Mouse (Mus musculus): ENCODE measurements around the gene Tpm4. TPM values are rescaled to one million over a fixed set of nuclear protein-coding genes. Genes with fewer than 3 reads are reported as not detected.

Gene Tpm4
- polyA plus RNA-seq, 1 experiment from 2014 or later: 424 TPM

- Histone ChIP-seq H3K4me1 (peaks cover 2% of the 10 kb centered on the region; the same call in 1 of the 2 replicates), H3K27me3 (no peaks in the 10 kb centered on the region), H3K27ac (no peak overlapping the region), H3K9ac (no peak overlapping the region), H3K4me2 (no peak overlapping the region), H3K36me3 (replicated peaks) (no peaks in the 10 kb centered on the region), H3K9me3 (no peaks in the 10 kb centered on the region), H3K4me3 (replicated peaks) (no peak overlapping the region)
- no peak for ATAC-seq (ENCODE audit: low FRiP score)
- 85% methylated on average over 2 of the region's 2 CpGs for WGBS
Measured at GRCm38 (mm10) chr8:72131251-72131650, 3.5 kb upstream of the Tpm4 start.

- no peak for ATAC-seq (ENCODE audit: low FRiP score)
- H3K4me3 ChIP-seq (replicated peaks): no peak overlapping the region
- no peak overlapping the region for H3K4me2 ChIP-seq
- no peak overlapping the region for H3K27ac ChIP-seq
- no peak overlapping the region for H3K9ac ChIP-seq
- no peaks in the 10 kb centered on the region for H3K27me3 ChIP-seq
- WGBS: 93% methylated on average over 2 of the region's 2 CpGs
- no peaks in the 10 kb centered on the region for H3K9me3 ChIP-seq
- H3K4me1 ChIP-seq: peaks cover 9% of the 10 kb centered on the region
- no peaks in the 10 kb centered on the region for H3K36me3 ChIP-seq (replicated peaks)
Measured at GRCm38 (mm10) chr8:72131901-72132300, 2.9 kb upstream of the Tpm4 start.

GRCm38 (mm10) chr8:72132417-72132816 is 2.4 kb upstream of the Tpm4 start:
- Histone ChIP-seq H3K4me2 (no peak overlapping the region), H3K36me3 (replicated peaks) (no peaks in the 10 kb centered on the region), H3K9me3 (no peaks in the 10 kb centered on the region), H3K27me3 (no peaks in the 10 kb centered on the region), H3K4me3 (replicated peaks) (no peak overlapping the region), H3K27ac (no peak overlapping the region), H3K9ac (no peak overlapping the region), H3K4me1 (peaks cover 13% of the 10 kb centered on the region)
- no peak for ATAC-seq (ENCODE audit: low FRiP score)
- WGBS: 71% methylated on average over 1 of the region's 1 CpGs

GRCm38 (mm10) chr8:72132891-72133290 is 1.9 kb upstream of the Tpm4 start:
- Histone ChIP-seq H3K9ac (no peak overlapping the region), H3K27ac (no peak overlapping the region), H3K4me1 (peaks cover 18% of the 10 kb centered on the region), H3K4me2 (no peak overlapping the region), H3K27me3 (no peaks in the 10 kb centered on the region), H3K4me3 (replicated peaks) (no peak overlapping the region), H3K9me3 (no peaks in the 10 kb centered on the region), H3K36me3 (replicated peaks) (no peaks in the 10 kb centered on the region)
- WGBS: 67% methylated on average over 1 of the region's 1 CpGs
- no peak for ATAC-seq (ENCODE audit: low FRiP score)

GRCm38 (mm10) chr8:72133507-72133906 is 1.3 kb upstream of the Tpm4 start:
- Histone ChIP-seq H3K4me2 (no peak overlapping the region), H3K36me3 (replicated peaks) (peaks cover 5% of the 10 kb centered on the region), H3K9ac (no peak overlapping the region), H3K4me3 (replicated peaks) (no peak overlapping the region), H3K4me1 (peaks cover 21% of the 10 kb centered on the region), H3K9me3 (no peaks in the 10 kb centered on the region), H3K27ac (no peak overlapping the region), H3K27me3 (no peaks in the 10 kb centered on the region)
- 67% methylated on average over 1 of the region's 1 CpGs for WGBS
- no peak for ATAC-seq (ENCODE audit: low FRiP score)

GRCm38 (mm10) chr8:72135446-72136301 is 899 bp downstream of the Tpm4 start:
- WGBS: 0% methylated on average over 54 of the region's 62 CpGs
- peak overlapping the region; percentile 96 for H3K27ac ChIP-seq
- H3K4me3 ChIP-seq (replicated peaks): peak overlapping the region; percentile 78
- no peaks in the 10 kb centered on the region for H3K9me3 ChIP-seq
- H3K36me3 ChIP-seq (replicated peaks): peaks cover 27% of the 10 kb centered on the region
- peaks cover 21% of the 10 kb centered on the region for H3K4me1 ChIP-seq
- peak overlapping the region; percentile 92 for H3K9ac ChIP-seq
- H3K27me3 ChIP-seq: no peaks in the 10 kb centered on the region
- peak; percentile 77 for ATAC-seq (ENCODE audit: low FRiP score)
- H3K4me2 ChIP-seq: peak overlapping the region; percentile 81

- H3K4me3 ChIP-seq (replicated peaks): peak overlapping the region; percentile 78
- 1% methylated on average over 18 of the region's 18 CpGs for WGBS
- peak overlapping the region; percentile 81 for H3K4me2 ChIP-seq
- no peaks in the 10 kb centered on the region for H3K27me3 ChIP-seq
- H3K9ac ChIP-seq: peak overlapping the region; percentile 92
- peaks cover 21% of the 10 kb centered on the region for H3K4me1 ChIP-seq
- peaks cover 35% of the 10 kb centered on the region for H3K36me3 ChIP-seq (replicated peaks)
- no peaks in the 10 kb centered on the region for H3K9me3 ChIP-seq
- peak overlapping the region; percentile 96 for H3K27ac ChIP-seq
- ATAC-seq (ENCODE audit: low FRiP score): peak; percentile 30; the same call in 1 of the 2 replicates
Measured at GRCm38 (mm10) chr8:72136302-72136978, 1.7 kb downstream of the Tpm4 start.

- 98% methylated on average over 2 of the region's 2 CpGs for WGBS
- Histone ChIP-seq H3K4me1 (peaks cover 21% of the 10 kb centered on the region), H3K27ac (no peak overlapping the region), H3K4me2 (peak overlapping the region; percentile 21; the same call in 1 of the 2 replicates), H3K27me3 (no peaks in the 10 kb centered on the region), H3K36me3 (replicated peaks) (peaks cover 44% of the 10 kb centered on the region), H3K9ac (no peak overlapping the region), H3K4me3 (replicated peaks) (0 out of 2 replicates have a peak overlapping the region, but pooled peaks have one; percentile 1), H3K9me3 (no peaks in the 10 kb centered on the region)
- ATAC-seq (ENCODE audit: low FRiP score): no peak
Measured at GRCm38 (mm10) chr8:72137431-72137830, 2.7 kb downstream of the Tpm4 start.

- WGBS: 95% methylated on average over 5 of the region's 5 CpGs
- no peak for ATAC-seq (ENCODE audit: low FRiP score)
- H3K36me3 ChIP-seq (replicated peaks): peaks cover 55% of the 10 kb centered on the region
Measured at GRCm38 (mm10) chr8:72138456-72138855, 3.7 kb downstream of the Tpm4 start.

GRCm38 (mm10) chr8:72143256-72143824 is 8.6 kb downstream of the Tpm4 start:
- 95% methylated on average over 13 of the region's 13 CpGs for WGBS
- Histone ChIP-seq H3K9ac (no peak overlapping the region), H3K36me3 (replicated peaks) (peaks cover 94% of the 10 kb centered on the region), H3K9me3 (no peaks in the 10 kb centered on the region), H3K4me1 (no peaks in the 10 kb centered on the region), H3K27me3 (no peaks in the 10 kb centered on the region), H3K4me3 (replicated peaks) (no peak overlapping the region), H3K27ac (no peak overlapping the region), H3K4me2 (no peak overlapping the region)
- no peak for ATAC-seq (ENCODE audit: low FRiP score)

More at GRCm38 (mm10) chr8:72138456-72138855, 3.7 kb downstream of the Tpm4 start:
- Histone ChIP-seq H3K4me1 (peaks cover 21% of the 10 kb centered on the region), H3K4me3 (replicated peaks) (no peak overlapping the region), H3K4me2 (no peak overlapping the region), H3K9ac (no peak overlapping the region), H3K27ac (no peak overlapping the region), H3K27me3 (no peaks in the 10 kb centered on the region), H3K9me3 (no peaks in the 10 kb centered on the region)

GRCm38 (mm10) chr8:72144345-72144975 is 9.7 kb downstream of the Tpm4 start:
- H3K4me2 ChIP-seq: no peak overlapping the region
- no peak overlapping the region for H3K27ac ChIP-seq
- 89% methylated on average over 5 of the region's 5 CpGs for WGBS
- no peaks in the 10 kb centered on the region for H3K27me3 ChIP-seq
- no peak for ATAC-seq (ENCODE audit: low FRiP score)
- no peak overlapping the region for H3K4me3 ChIP-seq (replicated peaks)
- H3K4me1 ChIP-seq: no peaks in the 10 kb centered on the region
- H3K9ac ChIP-seq: no peak overlapping the region
- H3K36me3 ChIP-seq (replicated peaks): peaks cover 91% of the 10 kb centered on the region
- no peaks in the 10 kb centered on the region for H3K9me3 ChIP-seq

GRCm38 (mm10) chr8:72145511-72145910 is 10.7 kb downstream of the Tpm4 start:
- H3K4me3 ChIP-seq (replicated peaks): no peak overlapping the region
- no peak overlapping the region for H3K4me2 ChIP-seq
- H3K4me1 ChIP-seq: no peaks in the 10 kb centered on the region
- no peaks in the 10 kb centered on the region for H3K9me3 ChIP-seq
- H3K36me3 ChIP-seq (replicated peaks): peaks cover 90% of the 10 kb centered on the region
- no peaks in the 10 kb centered on the region for H3K27me3 ChIP-seq
- H3K27ac ChIP-seq: no peak overlapping the region
- no peak overlapping the region for H3K9ac ChIP-seq
- WGBS: 92% methylated on average over 3 of the region's 3 CpGs
- no peak for ATAC-seq (ENCODE audit: low FRiP score)
